Mouse (Mus musculus) limb, embryonic 13.5 days (tissue): ENCODE measurements around the gene Gm1673. TPM values are rescaled to one million over a fixed set of nuclear protein-coding genes. Genes with fewer than 3 reads are reported as not detected.
"Not testable (repeated sequence)": the region's sequence is repeated elsewhere in the genome, so short reads cannot be mapped to it uniquely, and the experiment has no call there.

ENCODE experiments used
- ATAC-seq: fragments of 200-750 bp; cut with Nextera tagmentation; 2 replicates; pipeline ENCODE4 v1.8.0; 2017; ENCODE audit warnings: low read depth, moderate number of reproducible peaks, moderate TSS enrichment; ENCODE audit not compliant: low FRiP score
- H3K27ac ChIP-seq: fragments of 300-500 bp; sonication (generic); 2 replicates; pipeline ENCODE4 v1.5.1; 2015; ENCODE audit warnings: inconsistent platforms, mild to moderate bottlenecking, moderate library complexity
- H3K27me3 ChIP-seq: fragments of 300-500 bp; sonication (generic); 2 replicates; pipeline ENCODE4 v1.6.1; 2015; ENCODE audit warnings: mild to moderate bottlenecking, inconsistent platforms
- H3K36me3 ChIP-seq: fragments of 300-500 bp; sonication (generic); 2 replicates; pipeline ENCODE4 v1.6.1; 2015; ENCODE audit warnings: inconsistent platforms, mild to moderate bottlenecking, moderate library complexity
- H3K4me1 ChIP-seq: fragments of 300-500 bp; sonication (generic); 2 replicates; pipeline ENCODE4 v1.6.1; 2015; ENCODE audit warnings: inconsistent platforms
- H3K4me2 ChIP-seq: fragments of 300-500 bp; sonication (generic); replicated peaks from 2 replicates; pipeline ENCODE4 v1.6.1; 2015; ENCODE audit warnings: inconsistent platforms, mild to moderate bottlenecking, moderate library complexity
- H3K4me3 ChIP-seq: fragments of 300-500 bp; sonication (generic); 2 replicates; pipeline ENCODE4 v1.5.1; 2015; ENCODE audit warnings: moderate library complexity, mild to moderate bottlenecking, inconsistent platforms
- H3K9ac ChIP-seq: fragments of 300-500 bp; sonication (generic); 2 replicates; pipeline ENCODE4 v1.6.1; 2015; ENCODE audit warnings: mild to moderate bottlenecking, inconsistent platforms
- H3K9me3 ChIP-seq: fragments of 300-500 bp; sonication (generic); 2 replicates; pipeline ENCODE4 v1.6.1; 2016; ENCODE audit warnings: inconsistent platforms
- WGBS: fragments of 180-500 bp; shearing (Covaris S2); methylation state at CpG from one replicate; pipeline ENCODE4 v1.1.7; 2015; 5-methylcytosine and 5-hydroxymethylcytosine counted together
- polyA plus RNA-seq: library from polyadenylated mRNA; unstranded; fragments of >200 nt; fragmentation: Nextera tagmentation; extraction: Ambion mirVana; gene quantifications from 2 replicates; pipeline ENCODE4 v1.2.1, GENCODE M21; 2015

Gm1673 gene
- polyA plus RNA-seq, result 136 and 151 TPM in 2 replicates

- peak; percentile 86 for ATAC-seq
- H3K27ac ChIP-seq, result 0 out of 2 replicates have a peak within 1 kb of the TSS, but pooled peaks have one; percentile 29
- H3K9me3 ChIP-seq, result no peaks in the 10 kb centered on the region
- peak within 1 kb of the TSS; percentile 84 for H3K4me3 ChIP-seq
- WGBS, result under 1% methylated on average over 88 of the region's 88 CpGs
- H3K36me3 ChIP-seq, result 0 out of 2 replicates have a peak, but pooled peaks cover 12% of the 10 kb centered on the region
- peaks cover 18% of the 10 kb centered on the region for H3K4me1 ChIP-seq
- no peaks in the 10 kb centered on the region for H3K27me3 ChIP-seq
- H3K4me2 ChIP-seq, result peak within 1 kb of the TSS; percentile 92
- H3K9ac ChIP-seq, result peak within 1 kb of the TSS; percentile 81
Measured at GRCm38 (mm10) chr5:33983309-33984121, at the start of gene Gm1673. TSS of gene Gm1673 (plus strand) at chr5:33983433.

DNA sequence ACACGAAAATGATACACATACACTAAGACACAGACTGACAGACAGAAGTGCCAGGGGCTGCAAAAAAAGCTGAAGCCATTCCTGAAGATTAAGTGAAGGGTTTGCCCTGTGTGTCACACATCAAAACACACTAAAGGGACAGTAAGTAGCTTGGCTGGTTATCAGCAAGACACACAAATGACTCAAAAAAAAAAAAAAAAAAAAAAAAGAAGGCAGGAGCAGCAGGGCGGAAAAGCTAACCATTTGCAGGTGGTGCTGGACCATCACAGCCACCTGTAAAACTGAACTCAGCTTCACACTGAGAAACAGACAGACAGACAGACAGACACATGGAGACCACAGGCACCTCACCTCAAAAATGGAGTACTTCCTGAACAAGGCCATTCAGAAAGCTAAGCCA lies 49.2 kb upstream of the Gm1673 start:
- WGBS, result 79% methylated on average over 2 of the region's 2 CpGs
- ATAC-seq, result no peak
- Histone ChIP-seq H3K4me1 (peaks cover 25% of the 10 kb centered on the region), H3K9me3 (0 out of 2 replicates have a peak, but pooled peaks cover under 1% of the 10 kb centered on the region), H3K4me3 (peak overlapping the region; percentile 86; the same call in 1 of the 2 replicates), H3K9ac (no peak overlapping the region), H3K4me2 (peak overlapping the region; percentile 69), H3K27ac (no peak overlapping the region), H3K36me3 (peaks cover 22% of the 10 kb centered on the region), H3K27me3 (no peaks in the 10 kb centered on the region)

DNA sequence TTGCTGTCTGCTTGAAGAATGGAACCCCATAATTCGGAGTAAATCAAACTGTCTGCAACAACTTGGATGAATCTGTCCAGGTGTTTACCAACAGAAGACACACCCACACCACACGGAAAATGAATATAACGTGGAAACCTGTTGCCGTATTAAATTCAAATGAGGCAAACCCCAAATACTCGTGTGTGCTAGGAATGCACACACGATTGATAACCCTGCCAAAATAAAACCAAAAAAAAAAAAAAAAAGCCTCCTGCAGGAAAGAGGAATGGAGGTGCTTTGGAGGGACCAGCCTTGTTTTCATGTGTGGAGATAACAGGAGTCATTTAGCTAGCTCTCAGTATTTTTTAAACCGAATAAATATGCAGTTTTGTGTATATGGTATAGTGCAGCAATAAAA lies 48.4 kb upstream of the Gm1673 start:
- 76% methylated on average over 7 of the region's 7 CpGs for WGBS
- H3K27ac ChIP-seq, result no peak overlapping the region
- ATAC-seq, result no peak
- H3K4me1 ChIP-seq, result peaks cover 25% of the 10 kb centered on the region
- no peaks in the 10 kb centered on the region for H3K27me3 ChIP-seq
- H3K9ac ChIP-seq, result peak overlapping the region; percentile 94
- peak overlapping the region; percentile 86 for H3K4me3 ChIP-seq
- peaks cover 6% of the 10 kb centered on the region for H3K9me3 ChIP-seq
- peak overlapping the region; percentile 69 for H3K4me2 ChIP-seq
- peaks cover 21% of the 10 kb centered on the region for H3K36me3 ChIP-seq

GRCm38 (mm10) chr5:33935700-33936111 lies 47.5 kb upstream of the Gm1673 start:
- no peaks in the 10 kb centered on the region for H3K27me3 ChIP-seq
- peak overlapping the region; percentile 94 for H3K9ac ChIP-seq
- H3K36me3 ChIP-seq, result peaks cover 19% of the 10 kb centered on the region
- H3K4me3 ChIP-seq, result peak overlapping the region; percentile 86
- H3K27ac ChIP-seq, result peak overlapping the region; percentile 92
- H3K9me3 ChIP-seq, result peaks cover 12% of the 10 kb centered on the region
- peak overlapping the region; percentile 69 for H3K4me2 ChIP-seq
- peak; percentile 53 for ATAC-seq
- peaks cover 25% of the 10 kb centered on the region for H3K4me1 ChIP-seq
- WGBS, result under 1% methylated on average over 37 of the region's 39 CpGs

DNA sequence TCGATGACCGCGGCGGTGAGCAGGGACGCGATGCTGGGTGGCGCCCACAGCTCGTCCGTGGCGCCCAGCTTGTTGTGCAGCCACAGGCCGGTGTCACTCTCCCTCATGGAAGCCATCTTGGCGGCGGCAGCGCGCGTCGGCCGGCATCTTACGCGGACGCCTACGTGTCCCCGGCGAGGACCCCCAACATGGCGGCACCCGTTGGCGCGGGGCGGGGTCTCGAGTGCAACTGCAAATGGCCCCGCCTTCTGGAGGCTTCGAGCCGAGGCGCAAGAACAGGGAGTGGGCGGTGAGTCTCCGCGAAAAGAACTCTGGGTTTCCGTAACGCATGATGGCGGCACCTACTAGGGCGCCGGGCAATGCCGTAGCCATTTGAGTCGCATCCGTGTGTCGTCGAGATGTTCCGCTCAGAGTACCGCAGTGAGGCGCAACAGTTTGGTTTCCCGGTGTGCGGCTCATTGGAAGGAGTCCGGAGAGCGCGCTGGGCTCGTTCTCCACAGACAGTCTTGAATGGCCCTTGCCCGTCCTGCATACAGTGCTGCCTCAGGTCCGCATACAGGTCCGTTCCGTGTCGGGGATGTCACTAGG lies 47.0 kb upstream of the Gm1673 start, which contains the start of gene Nelfa:
Gene Nelfa (minus strand): TSS at position 294 of the 588 bp plus-strand sequence.
- Histone ChIP-seq H3K27ac (peak within 1 kb of the TSS; percentile 92), H3K9ac (peak within 1 kb of the TSS; percentile 94), H3K36me3 (peaks cover 17% of the 10 kb centered on the region), H3K4me3 (peak within 1 kb of the TSS; percentile 86), H3K9me3 (peaks cover 17% of the 10 kb centered on the region), H3K27me3 (no peaks in the 10 kb centered on the region), H3K4me1 (peaks cover 25% of the 10 kb centered on the region), H3K4me2 (peak within 1 kb of the TSS; percentile 69)
- ATAC-seq, result peak; percentile 98
- WGBS, result under 1% methylated on average over 61 of the region's 61 CpGs

DNA sequence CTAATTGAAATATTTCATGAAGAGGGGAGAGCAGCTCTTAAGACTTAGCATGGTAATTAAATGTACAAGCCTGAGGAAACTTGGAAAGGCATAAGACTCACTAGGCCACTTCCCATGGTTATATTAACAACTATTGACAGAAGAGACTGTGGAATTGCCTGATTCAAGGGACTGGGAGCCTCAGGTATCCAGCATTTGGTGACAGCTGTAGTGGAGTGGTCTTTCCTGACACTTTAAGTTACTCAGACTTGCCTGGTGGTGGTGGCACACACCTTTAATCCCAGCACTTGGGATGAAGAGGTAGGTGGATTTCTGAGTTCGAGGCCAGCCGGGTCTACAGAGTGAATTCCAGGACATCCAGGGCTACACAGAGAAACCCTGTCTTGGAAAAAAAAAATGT lies 46.0 kb upstream of the Gm1673 start:
- Histone ChIP-seq H3K36me3 (peaks cover 14% of the 10 kb centered on the region), H3K9me3 (peaks cover 23% of the 10 kb centered on the region), H3K4me1 (peaks cover 25% of the 10 kb centered on the region), H3K27ac (no peak overlapping the region), H3K9ac (peak overlapping the region; percentile 72; the same call in 1 of the 2 replicates), H3K4me2 (peak overlapping the region; percentile 69), H3K27me3 (no peaks in the 10 kb centered on the region), H3K4me3 (peak overlapping the region; percentile 86)
- WGBS, result 94% methylated on average over 2 of the region's 2 CpGs
- no peak for ATAC-seq

GRCm38 (mm10) chr5:33938448-33938847 lies 44.8 kb upstream of the Gm1673 start:
- Histone ChIP-seq H3K27ac (no peak overlapping the region), H3K27me3 (no peaks in the 10 kb centered on the region), H3K4me2 (no peak overlapping the region), H3K9ac (no peak overlapping the region), H3K36me3 (peaks cover 14% of the 10 kb centered on the region), H3K9me3 (peaks cover 26% of the 10 kb centered on the region), H3K4me3 (no peak overlapping the region), H3K4me1 (peaks cover 25% of the 10 kb centered on the region)
- 92% methylated on average over 3 of the region's 3 CpGs for WGBS
- ATAC-seq, result no peak

DNA sequence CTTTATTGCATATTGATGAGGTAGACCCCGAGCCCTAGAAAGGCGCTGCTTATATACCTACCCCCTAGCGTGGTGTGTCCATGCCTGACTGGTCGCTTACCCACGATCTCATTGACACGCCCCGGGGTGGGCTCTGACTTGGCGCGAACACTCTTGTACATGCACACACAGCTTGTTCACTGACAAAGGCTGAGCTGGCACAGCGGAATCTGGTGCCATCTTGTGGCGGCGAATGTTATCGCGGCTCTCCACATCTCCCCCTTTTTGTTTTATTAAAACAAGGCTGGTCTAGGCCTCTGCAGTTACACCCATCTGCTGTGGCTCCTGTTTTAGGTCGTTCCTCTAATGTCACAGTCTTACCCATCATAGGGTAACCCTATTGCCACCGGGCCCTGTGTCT lies 36.2 kb upstream of the Gm1673 start:
- not testable (repeated sequence) for H3K27me3 ChIP-seq, ATAC-seq, H3K27ac ChIP-seq, H3K36me3 ChIP-seq, H3K9ac ChIP-seq, H3K4me2 ChIP-seq, H3K4me1 ChIP-seq, H3K4me3 ChIP-seq
- H3K9me3 ChIP-seq, result peaks cover 23% of the 10 kb centered on the region
- WGBS, result 85% methylated on average over 16 of the region's 16 CpGs

GRCm38 (mm10) chr5:33948314-33948713 lies 34.9 kb upstream of the Gm1673 start:
- H3K4me3 ChIP-seq, result no peak overlapping the region
- no peak for ATAC-seq
- H3K36me3 ChIP-seq, result 0 out of 2 replicates have a peak, but pooled peaks cover 5% of the 10 kb centered on the region
- WGBS, result 86% methylated on average over 4 of the region's 4 CpGs
- H3K4me1 ChIP-seq, result no peaks in the 10 kb centered on the region
- peaks cover 26% of the 10 kb centered on the region for H3K9me3 ChIP-seq
- H3K27me3 ChIP-seq, result no peaks in the 10 kb centered on the region
- H3K27ac ChIP-seq, result no peak overlapping the region
- H3K9ac ChIP-seq, result no peak overlapping the region
- no peak overlapping the region for H3K4me2 ChIP-seq

DNA sequence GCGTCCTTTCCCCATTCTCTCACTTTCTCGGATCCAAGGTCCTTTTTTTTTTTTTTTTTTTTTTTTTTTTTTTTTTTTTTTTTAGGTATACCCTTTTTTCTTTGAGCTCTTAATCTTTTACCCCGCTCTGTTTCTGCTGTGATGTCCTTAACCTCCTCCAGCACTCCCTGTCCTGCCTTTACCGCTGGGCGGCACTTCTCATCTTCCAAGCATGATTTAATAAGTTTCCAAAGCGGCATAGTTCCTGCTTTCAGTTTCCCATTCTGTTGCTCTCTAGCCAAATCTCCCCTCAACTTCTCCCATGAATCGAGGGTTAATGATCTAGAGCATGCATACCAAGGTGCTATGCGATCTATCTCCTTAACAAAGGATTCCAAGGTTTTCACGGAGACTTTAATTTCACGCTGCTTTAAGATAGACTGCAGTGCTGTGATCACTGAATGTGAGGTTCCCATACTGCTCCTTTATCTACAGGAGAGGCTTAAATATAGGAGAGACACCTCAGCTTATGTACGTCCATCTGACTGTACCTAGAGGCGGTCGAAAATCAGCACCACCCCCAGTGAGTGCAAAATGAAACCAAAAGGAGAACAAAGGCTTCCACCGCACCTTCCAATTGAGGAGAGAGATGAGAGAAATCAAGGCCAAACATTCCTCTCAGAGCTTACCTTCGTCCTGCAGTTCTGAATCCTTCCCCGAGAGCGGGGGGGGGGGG lies 29.6 kb upstream of the Gm1673 start:
- Histone ChIP-seq H3K27ac (no peak overlapping the region), H3K27me3 (no peaks in the 10 kb centered on the region), H3K9ac (no peak overlapping the region), H3K4me3 (no peak overlapping the region), H3K4me2 (no peak overlapping the region), H3K4me1 (no peaks in the 10 kb centered on the region), H3K9me3 (peaks cover 30% of the 10 kb centered on the region), H3K36me3 (no peaks in the 10 kb centered on the region)
- no peak for ATAC-seq
- 86% methylated on average over 17 of the region's 17 CpGs for WGBS

GRCm38 (mm10) chr5:33954354-33954753 lies 28.9 kb upstream of the Gm1673 start:
- no peak overlapping the region for H3K27ac ChIP-seq
- H3K36me3 ChIP-seq, result no peaks in the 10 kb centered on the region
- H3K4me2 ChIP-seq, result no peak overlapping the region
- H3K9me3 ChIP-seq, result peaks cover 32% of the 10 kb centered on the region
- no peaks in the 10 kb centered on the region for H3K4me1 ChIP-seq
- no peak for ATAC-seq
- H3K4me3 ChIP-seq, result no peak overlapping the region
- no peaks in the 10 kb centered on the region for H3K27me3 ChIP-seq
- H3K9ac ChIP-seq, result no peak overlapping the region
- 41% methylated on average over 10 of the region's 10 CpGs for WGBS

- Histone ChIP-seq H3K36me3 (no peaks in the 10 kb centered on the region), H3K4me3 (no peak overlapping the region), H3K9ac (no peak overlapping the region), H3K4me1 (no peaks in the 10 kb centered on the region), H3K27me3 (no peaks in the 10 kb centered on the region), H3K9me3 (peaks cover 32% of the 10 kb centered on the region), H3K4me2 (no peak overlapping the region), H3K27ac (no peak overlapping the region)
- no peak for ATAC-seq
- 58% methylated on average over 4 of the region's 4 CpGs for WGBS
Measured at GRCm38 (mm10) chr5:33955868-33956267, 27.4 kb upstream of the Gm1673 start.
